Mouse (Mus musculus) right cerebral cortex, postnatal 25 days (tissue): ENCODE measurements around the gene Ninj1.

Source experiments
- DNase-seq: peaks from one replicate; pipeline ENCODE4 v3.0.0; 2022

Gene Ninj1

GRCm38 (mm10) chr13:49198734-49199133, 11.4 kb downstream of the Ninj1 start:
- no peak for DNase-seq

GRCm38 (mm10) chr13:49199891-49200290, 12.6 kb downstream of the Ninj1 start:
- no peak for DNase-seq

- DNase-seq, result no peak
These were observed 13.4 kb downstream of the Ninj1 start for GRCm38 (mm10) chr13:49200688-49201087.

- DNase-seq, result no peak
These were observed 15.3 kb downstream of the Ninj1 start for GRCm38 (mm10) chr13:49202556-49202955.

- DNase-seq, result peak; percentile 76
These were observed 18.2 kb downstream of the Ninj1 start for GRCm38 (mm10) chr13:49205381-49205998.

- no peak for DNase-seq
These were observed 19.1 kb downstream of the Ninj1 start for GRCm38 (mm10) chr13:49206341-49206740.

GRCm38 (mm10) chr13:49209306-49209705, 22.0 kb downstream of the Ninj1 start:
- no peak for DNase-seq

- no peak for DNase-seq
These were observed 25.6 kb downstream of the Ninj1 start for GRCm38 (mm10) chr13:49212711-49213500.

GRCm38 (mm10) chr13:49213531-49213932, 26.2 kb downstream of the Ninj1 start:
- no peak for DNase-seq

- no peak for DNase-seq
These were observed 27.2 kb downstream of the Ninj1 start for GRCm38 (mm10) chr13:49214454-49214853.

GRCm38 (mm10) chr13:49215128-49215503, 27.8 kb downstream of the Ninj1 start:
- DNase-seq, result no peak

GRCm38 (mm10) chr13:49215504-49216219, 28.4 kb downstream of the Ninj1 start, which contains the start of gene Card19:
TSS of gene Card19 (minus strand) at chr13:49216037.
- DNase-seq, result peak; percentile 87

- no peak for DNase-seq
These were observed 28.9 kb downstream of the Ninj1 start for GRCm38 (mm10) chr13:49216220-49216552.

- no peak for DNase-seq
These were observed 29.7 kb downstream of the Ninj1 start for GRCm38 (mm10) chr13:49216808-49217561.

GRCm38 (mm10) chr13:49218651-49219050, 31.4 kb downstream of the Ninj1 start:
- no peak for DNase-seq

GRCm38 (mm10) chr13:49219367-49219766, 32.1 kb downstream of the Ninj1 start:
- no peak for DNase-seq

- no peak for DNase-seq
These were observed 33.6 kb downstream of the Ninj1 start for GRCm38 (mm10) chr13:49220912-49221311.

- no peak for DNase-seq
These were observed 37.0 kb downstream of the Ninj1 start for GRCm38 (mm10) chr13:49224314-49224713.

- no peak for DNase-seq
These were observed 37.4 kb downstream of the Ninj1 start for GRCm38 (mm10) chr13:49224729-49225128.

- no peak for DNase-seq
These were observed 37.9 kb downstream of the Ninj1 start for GRCm38 (mm10) chr13:49225159-49225558.

GRCm38 (mm10) chr13:49225633-49226032, 38.3 kb downstream of the Ninj1 start:
- DNase-seq, result no peak

- no peak for DNase-seq
These were observed 46.7 kb downstream of the Ninj1 start for GRCm38 (mm10) chr13:49233792-49234572.
